Mouse (Mus musculus) urinary bladder, postnatal 14 days (tissue): ENCODE measurements around the gene Rnf114.

ENCODE experiments used
- DNase-seq: peaks from one replicate; pipeline ENCODE4 v3.0.0; 2021; ENCODE audit warnings: low spot score

Gene Rnf114

GRCm38 (mm10) chr2:167475596-167475995 is 16.8 kb upstream of the Rnf114 start:
- DNase-seq: no peak

- peak; percentile 43 for DNase-seq
Observed at GRCm38 (mm10) chr2:167476200-167476688, 16.2 kb upstream of the Rnf114 start.

DNA sequence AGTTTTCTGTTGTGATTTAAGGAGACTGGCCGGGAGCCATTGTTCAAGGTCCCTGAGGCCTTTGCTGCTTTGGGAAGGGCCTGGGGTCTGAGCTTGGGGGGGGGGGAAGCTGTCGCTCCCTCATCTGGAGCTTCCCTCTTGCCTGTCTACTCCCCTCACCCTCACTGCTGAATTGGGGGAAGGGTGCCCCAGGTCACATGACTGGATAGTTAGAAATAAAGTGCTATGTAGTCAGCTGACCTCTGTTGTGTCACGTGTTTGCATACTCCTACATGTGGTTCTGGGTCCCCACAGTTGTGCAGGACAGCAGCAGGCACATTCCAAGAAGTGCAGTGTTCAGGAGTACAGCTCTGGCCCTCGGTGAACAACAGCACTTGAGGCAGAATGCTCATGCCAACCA is 15.7 kb upstream of the Rnf114 start:
- DNase-seq: no peak

- no peak for DNase-seq
Observed at GRCm38 (mm10) chr2:167478128-167478527, 14.3 kb upstream of the Rnf114 start.

DNA sequence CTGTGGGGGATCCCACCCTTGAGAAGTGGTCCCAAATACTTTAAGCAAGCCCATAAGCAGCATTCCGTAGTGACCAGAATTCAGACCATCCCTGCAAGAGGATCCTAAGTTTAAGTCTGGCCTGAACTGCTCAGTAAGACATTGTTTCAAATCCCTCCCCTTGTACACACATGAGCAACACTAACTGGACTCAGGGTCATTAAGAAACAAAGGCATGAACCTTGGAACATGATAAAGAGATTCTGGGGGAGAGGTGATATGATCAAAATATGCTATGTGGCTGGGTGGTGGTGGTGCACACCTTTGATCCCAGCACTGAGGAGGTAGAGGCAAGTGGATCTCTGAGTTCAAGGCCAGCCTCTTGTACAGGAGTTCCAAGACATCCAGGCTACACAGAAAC is 12.9 kb upstream of the Rnf114 start:
- no peak for DNase-seq

- no peak for DNase-seq
Observed at GRCm38 (mm10) chr2:167482681-167483080, 9.8 kb upstream of the Rnf114 start.

GRCm38 (mm10) chr2:167483081-167483826 is 9.2 kb upstream of the Rnf114 start:
- no peak for DNase-seq

- DNase-seq: no peak
Observed at GRCm38 (mm10) chr2:167483827-167484410, 8.5 kb upstream of the Rnf114 start.

- no peak for DNase-seq
Observed at GRCm38 (mm10) chr2:167484932-167485331, 7.5 kb upstream of the Rnf114 start.

DNA sequence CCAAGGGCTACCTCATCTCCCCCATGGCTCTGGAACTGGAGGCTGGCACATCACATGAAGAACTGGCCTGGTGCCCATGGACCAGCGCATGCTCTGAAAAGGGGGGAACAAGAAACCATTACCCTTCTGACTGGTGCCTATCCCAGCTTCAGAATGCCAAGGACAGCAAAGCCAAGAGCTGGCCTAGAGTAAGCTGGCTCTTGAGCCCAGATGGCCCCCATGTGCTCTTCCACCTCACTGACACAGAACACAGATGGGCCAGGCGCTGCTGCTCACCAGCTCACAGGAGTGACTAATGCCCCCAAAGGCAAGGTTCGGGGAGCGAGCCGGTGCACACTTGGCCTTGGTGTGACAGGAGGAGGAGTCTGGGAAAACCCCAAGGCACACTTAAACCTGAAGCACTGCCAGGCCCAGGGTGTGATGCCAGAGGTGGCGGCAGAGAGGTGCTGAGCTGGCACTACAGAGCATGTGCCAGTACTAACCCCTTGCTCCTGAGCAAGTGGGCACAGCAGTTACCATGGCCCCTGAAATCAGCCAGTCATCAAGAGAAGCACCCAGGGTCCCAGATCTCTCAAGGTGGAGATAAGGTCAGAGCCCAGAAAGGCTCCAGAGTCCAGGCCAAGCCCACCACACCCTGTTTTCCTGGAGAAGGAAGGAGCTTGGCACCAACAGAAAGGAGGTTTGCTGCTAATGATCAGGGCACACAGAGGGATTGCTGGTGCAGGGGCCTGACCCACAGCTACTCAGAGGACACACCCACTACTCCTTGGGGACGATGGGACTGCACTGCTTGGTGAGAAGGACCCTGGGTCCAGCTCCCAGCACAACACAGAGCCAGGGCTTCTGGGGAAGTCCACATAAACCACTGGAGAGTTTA is 6.7 kb upstream of the Rnf114 start:
- peak; percentile 36 for DNase-seq

DNA sequence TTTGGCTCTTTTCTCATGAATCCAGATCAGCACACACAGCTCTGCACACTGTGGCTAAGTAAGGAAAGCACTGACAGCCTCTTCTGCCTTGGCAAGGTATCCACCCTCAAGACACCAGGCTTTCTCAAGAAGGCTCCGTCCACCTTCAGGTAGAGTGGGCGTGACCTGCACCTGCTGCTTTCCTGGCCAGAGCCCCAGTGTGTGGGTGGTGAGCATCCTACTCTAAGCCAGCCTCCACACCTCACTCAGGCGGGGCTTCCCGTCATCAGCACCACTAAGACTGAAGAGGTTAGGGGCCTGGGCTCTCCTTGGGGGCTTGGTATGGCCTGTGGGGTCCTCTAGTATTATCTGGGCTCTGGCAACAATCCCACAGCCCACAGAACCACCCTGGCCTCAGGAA is 5.9 kb upstream of the Rnf114 start:
- DNase-seq: no peak

DNA sequence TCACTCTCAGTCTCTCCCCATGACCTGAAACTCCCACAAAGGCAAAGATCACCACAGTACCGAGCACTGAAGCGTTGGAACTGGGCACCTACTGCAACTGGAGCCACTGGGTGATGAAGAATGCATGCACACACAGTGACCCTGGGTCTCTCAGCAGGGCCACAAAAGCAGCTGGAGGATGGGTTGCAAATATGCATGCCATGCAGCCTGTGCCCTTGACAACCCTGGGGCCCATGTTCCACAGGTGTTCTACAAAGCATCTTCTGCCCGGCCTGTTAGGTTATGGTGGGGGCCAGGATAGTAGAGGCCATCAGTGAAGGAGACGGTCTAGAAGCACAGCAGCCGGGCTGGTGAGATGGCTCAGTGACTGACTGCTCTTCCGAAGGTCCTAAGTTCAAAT is 4.9 kb upstream of the Rnf114 start:
- no peak for DNase-seq

DNA sequence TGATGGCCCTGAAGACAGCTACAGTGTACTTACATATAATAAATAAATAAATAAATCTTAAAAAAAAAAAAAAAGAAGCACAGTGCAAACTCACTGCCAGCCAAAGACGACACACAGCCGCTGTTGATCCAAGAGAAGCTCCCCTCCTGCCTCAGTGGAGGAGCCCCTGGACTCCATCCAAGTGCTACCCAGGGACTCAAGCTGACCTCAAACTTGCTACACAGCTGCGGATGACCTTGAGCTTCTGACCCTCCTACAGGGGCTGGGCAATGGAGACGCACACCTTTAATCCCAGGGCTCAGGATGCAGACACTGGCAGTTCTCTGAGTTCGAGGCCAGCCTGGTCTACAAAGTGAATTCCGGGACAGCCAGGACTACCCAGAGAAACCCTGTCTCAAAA is 4.5 kb upstream of the Rnf114 start:
- no peak for DNase-seq

DNA sequence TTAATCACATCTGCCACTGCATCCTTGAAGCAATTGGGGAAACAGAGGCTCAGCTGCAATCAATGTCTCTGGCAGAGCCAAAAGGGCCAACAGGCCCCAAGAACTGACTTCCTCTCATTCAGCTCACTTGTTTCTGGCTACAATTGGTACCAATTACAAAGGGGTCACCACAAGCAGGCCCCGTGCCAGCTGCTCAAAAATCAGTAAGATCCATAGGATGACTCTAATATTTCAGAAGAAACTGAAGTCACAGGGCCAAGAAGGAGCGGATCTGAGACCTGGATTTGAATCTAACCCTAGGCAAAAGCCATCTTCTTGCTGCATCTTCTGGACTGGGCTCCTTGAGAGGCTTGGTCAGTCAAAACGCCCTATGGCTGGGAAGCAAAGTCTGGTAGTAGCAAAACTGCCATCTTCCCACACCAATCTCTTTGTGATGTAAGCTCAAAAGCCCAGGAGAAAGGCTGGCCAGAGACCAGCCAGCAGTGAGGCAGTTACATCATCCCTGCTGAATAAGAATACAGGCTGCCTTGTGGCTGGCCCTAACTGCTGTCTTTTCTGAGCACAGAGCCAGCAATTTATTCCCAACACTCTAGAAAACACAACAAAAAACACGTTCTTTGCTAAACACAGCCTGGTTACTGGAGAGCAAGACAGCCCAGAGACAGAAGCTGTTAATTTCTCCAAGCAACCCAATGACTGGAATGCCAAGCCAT is 1.5 kb upstream of the Rnf114 start:
- no peak for DNase-seq

GRCm38 (mm10) chr2:167492713-167493636 is 530 bp downstream of the Rnf114 start, which contains the start of gene Spata2:
TSS of gene Spata2 (minus strand) at chr2:167492887.
- peak; percentile 92 for DNase-seq

DNA sequence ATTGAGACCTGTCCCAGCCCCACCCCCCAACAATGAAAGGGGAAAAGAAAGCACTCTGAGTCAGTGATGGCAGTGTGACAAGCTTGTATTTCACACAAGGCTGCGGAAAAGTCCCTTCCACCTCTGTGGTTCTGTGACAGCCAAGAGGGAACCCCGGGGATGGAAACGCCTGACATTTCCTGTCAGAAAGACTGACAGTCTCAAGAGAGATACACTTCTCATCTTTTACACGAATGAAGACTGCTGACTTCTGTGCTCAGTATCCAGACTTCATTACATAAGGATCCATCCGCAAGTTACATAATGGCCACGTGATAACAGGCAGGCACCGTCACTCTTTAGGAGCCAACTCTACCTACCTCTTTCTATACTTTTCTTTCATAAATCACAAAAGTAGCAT is 4.0 kb downstream of the Rnf114 start:
- no peak for DNase-seq

- peak; percentile 55 for DNase-seq
Observed at GRCm38 (mm10) chr2:167497272-167497671, 4.8 kb downstream of the Rnf114 start.

DNA sequence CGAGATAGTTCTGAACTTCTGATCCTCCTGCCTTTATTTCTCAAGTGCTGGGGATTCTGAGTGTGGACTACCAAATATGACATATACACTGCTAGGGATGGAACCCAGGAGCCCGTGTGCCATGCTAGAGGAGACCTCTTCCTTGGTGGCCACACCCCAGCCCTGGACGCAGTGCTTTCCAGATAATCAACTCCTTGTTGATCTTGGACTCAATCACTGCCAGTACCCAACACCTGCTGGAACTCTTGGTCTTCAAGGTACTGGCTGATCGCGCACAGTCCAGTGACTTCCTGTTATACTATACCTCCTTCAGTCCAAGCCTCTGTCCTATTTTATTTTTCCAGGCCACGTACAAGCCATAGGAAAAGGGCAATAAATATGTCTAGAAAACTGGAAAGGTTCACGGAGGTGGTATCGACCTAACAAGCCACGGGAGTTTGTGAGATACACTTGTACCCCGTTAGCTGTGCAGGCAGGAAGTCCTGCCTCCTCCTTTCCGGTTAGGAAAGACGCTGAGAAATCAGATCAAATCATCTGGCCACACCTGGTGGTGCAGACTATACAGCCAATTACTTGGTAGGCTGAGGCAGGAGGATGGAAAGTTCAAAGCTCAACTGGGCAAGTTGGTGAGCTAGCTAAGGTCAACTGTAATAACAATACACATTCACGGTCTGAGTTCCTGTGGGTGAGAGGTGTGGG is 10.3 kb downstream of the Rnf114 start:
- DNase-seq: no peak

DNA sequence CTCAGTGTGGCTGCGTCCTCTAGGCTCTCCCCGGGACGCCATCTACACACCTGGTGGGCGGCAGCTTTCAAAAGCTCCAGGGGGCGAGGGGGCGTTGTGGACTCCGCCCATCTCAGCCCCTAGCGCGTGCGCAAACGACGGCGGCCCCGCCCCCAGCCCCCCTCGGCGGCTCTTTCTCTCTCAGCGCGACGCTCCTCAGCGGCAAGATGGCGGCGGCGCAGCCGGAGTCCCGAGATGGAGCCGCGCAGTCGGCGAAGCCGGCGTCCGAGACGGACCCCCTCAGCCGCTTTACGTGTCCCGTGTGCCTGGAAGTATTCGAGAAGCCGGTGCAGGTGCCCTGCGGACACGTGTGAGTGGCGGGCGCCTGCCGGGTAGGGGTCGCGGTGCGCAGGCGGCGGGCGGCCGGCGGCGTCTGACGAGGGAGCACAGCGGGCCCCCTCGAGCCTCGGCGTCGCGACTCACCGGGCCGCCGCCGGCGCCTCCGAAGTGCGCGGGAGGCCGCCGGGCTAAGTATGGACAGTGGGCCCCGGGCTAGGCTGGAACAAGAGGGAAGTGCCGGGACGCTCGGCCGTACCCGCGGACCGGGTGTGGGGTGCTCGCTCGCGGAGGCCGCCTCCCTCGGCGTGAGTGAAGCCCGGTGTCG is 10.9 kb downstream of the Rnf114 start:
- peak; percentile 90 for DNase-seq

- peak; percentile 57 for DNase-seq
Observed at GRCm38 (mm10) chr2:167503896-167504349, 11.5 kb downstream of the Rnf114 start.
